Mouse (Mus musculus): ENCODE results near the gene Skint6. TPM values are rescaled to one million over a fixed set of nuclear protein-coding genes. Genes with fewer than 3 reads are reported as not detected.
"Not testable (repeated sequence)": the region's sequence is repeated elsewhere in the genome, so short reads cannot be mapped to it uniquely, and the experiment has no call there.

The Skint6 gene
- not detected in 2 replicates for polyA plus RNA-seq (2014; fragmentation: Nextera tagmentation; extraction: Ambion mirVana)

- no peak within 1 kb of the TSS for H3K4me2 ChIP-seq (ENCODE audit: low read depth, severe bottlenecking)
- DNase-seq (ENCODE audit: low spot score) = no peak
- no peaks in the 10 kb centered on the region for H3K4me1 ChIP-seq (ENCODE audit: control insufficient read depth, insufficient read depth, low read length)
- no peak for ATAC-seq (ENCODE audit: insufficient number of reproducible peaks, low FRiP score, low TSS enrichment, low read depth)
- H3K9ac ChIP-seq (ENCODE audit: low read length) = no peak within 1 kb of the TSS
- 71% methylated on average over 2 of the region's 2 CpGs for WGBS
- H3K27ac ChIP-seq (replicated peaks; ENCODE audit: low read depth, low read length) = no peak within 1 kb of the TSS
- no peaks in the 10 kb centered on the region; the same call in 1 of the 2 replicates for H3K9me3 ChIP-seq (ENCODE audit: control insufficient read depth, low read length)
- H3K4me3 ChIP-seq (ENCODE audit: low read depth, low read length) = no peak within 1 kb of the TSS
- H3K27me3 ChIP-seq (ENCODE audit: control insufficient read depth, insufficient read depth, low read length) = no peaks in the 10 kb centered on the region
- no peaks in the 10 kb centered on the region for H3K36me3 ChIP-seq (ENCODE audit: control insufficient read depth, insufficient read depth, low read length)
Observed at GRCm38 (mm10) chr4:113286873-113287272, at the start of gene Skint6. Skint6 (minus strand) TSS chr4:113286973.

- no peaks in the 10 kb centered on the region for H3K4me1 ChIP-seq (ENCODE audit: control insufficient read depth, insufficient read depth, low read length)
- no peak overlapping the region for H3K9ac ChIP-seq (ENCODE audit: low read length)
- no peak overlapping the region for H3K27ac ChIP-seq (replicated peaks; ENCODE audit: low read depth, low read length)
- WGBS = 95% methylated on average over 1 of the region's 1 CpGs
- no peak for DNase-seq (ENCODE audit: low spot score)
- no peak overlapping the region for H3K4me3 ChIP-seq (ENCODE audit: low read depth, low read length)
- no peaks in the 10 kb centered on the region for H3K27me3 ChIP-seq (ENCODE audit: control insufficient read depth, insufficient read depth, low read length)
- no peak for ATAC-seq (ENCODE audit: insufficient number of reproducible peaks, low FRiP score, low TSS enrichment, low read depth)
- no peaks in the 10 kb centered on the region; the same call in 1 of the 2 replicates for H3K9me3 ChIP-seq (ENCODE audit: control insufficient read depth, low read length)
- H3K4me2 ChIP-seq (ENCODE audit: low read depth, severe bottlenecking) = no peak overlapping the region
- H3K36me3 ChIP-seq (ENCODE audit: control insufficient read depth, insufficient read depth, low read length) = no peaks in the 10 kb centered on the region
Observed at GRCm38 (mm10) chr4:113320911-113321310, 34.1 kb upstream of the Skint6 start.

GRCm38 (mm10) chr4:113301773-113302473 is 15.2 kb upstream of the Skint6 start:
- Histone ChIP-seq H3K4me1 (ENCODE audit: control insufficient read depth, insufficient read depth, low read length) (no peaks in the 10 kb centered on the region), H3K9ac (ENCODE audit: low read length) (no peak overlapping the region), H3K4me3 (ENCODE audit: low read depth, low read length) (no peak overlapping the region), H3K9me3 (ENCODE audit: control insufficient read depth, low read length) (peaks cover 4% of the 10 kb centered on the region; the same call in 1 of the 2 replicates), H3K27ac (replicated peaks; ENCODE audit: low read depth, low read length) (no peak overlapping the region), H3K27me3 (ENCODE audit: control insufficient read depth, insufficient read depth, low read length) (no peaks in the 10 kb centered on the region), H3K36me3 (ENCODE audit: control insufficient read depth, insufficient read depth, low read length) (no peaks in the 10 kb centered on the region), H3K4me2 (ENCODE audit: low read depth, severe bottlenecking) (no peak overlapping the region)
- no peak for DNase-seq (ENCODE audit: low spot score)
- ATAC-seq (ENCODE audit: insufficient number of reproducible peaks, low FRiP score, low TSS enrichment, low read depth) = no peak
- 73% methylated on average over 3 of the region's 3 CpGs for WGBS

GRCm38 (mm10) chr4:113263363-113264060 is 23.3 kb downstream of the Skint6 start:
- Histone ChIP-seq H3K9me3 (ENCODE audit: control insufficient read depth, low read length) (no peaks in the 10 kb centered on the region; the same call in 1 of the 2 replicates), H3K27me3 (ENCODE audit: control insufficient read depth, insufficient read depth, low read length) (no peaks in the 10 kb centered on the region), H3K4me3 (ENCODE audit: low read depth, low read length) (no peak overlapping the region), H3K4me2 (ENCODE audit: low read depth, severe bottlenecking) (no peak overlapping the region), H3K4me1 (ENCODE audit: control insufficient read depth, insufficient read depth, low read length) (no peaks in the 10 kb centered on the region), H3K36me3 (ENCODE audit: control insufficient read depth, insufficient read depth, low read length) (no peaks in the 10 kb centered on the region), H3K27ac (replicated peaks; ENCODE audit: low read depth, low read length) (no peak overlapping the region), H3K9ac (ENCODE audit: low read length) (no peak overlapping the region)
- no peak for ATAC-seq (ENCODE audit: insufficient number of reproducible peaks, low FRiP score, low TSS enrichment, low read depth)
- 86% methylated on average over 1 of the region's 1 CpGs for WGBS
- no peak for DNase-seq (ENCODE audit: low spot score)

GRCm38 (mm10) chr4:113245808-113246207 is 41.0 kb downstream of the Skint6 start:
- Histone ChIP-seq H3K9me3 (ENCODE audit: control insufficient read depth, low read length) (no peaks in the 10 kb centered on the region), H3K27me3 (ENCODE audit: control insufficient read depth, insufficient read depth, low read length) (no peaks in the 10 kb centered on the region), H3K27ac (replicated peaks; ENCODE audit: low read depth, low read length) (no peak overlapping the region), H3K4me3 (ENCODE audit: low read depth, low read length) (no peak overlapping the region), H3K36me3 (ENCODE audit: control insufficient read depth, insufficient read depth, low read length) (no peaks in the 10 kb centered on the region), H3K4me1 (ENCODE audit: control insufficient read depth, insufficient read depth, low read length) (no peaks in the 10 kb centered on the region), H3K9ac (ENCODE audit: low read length) (no peak overlapping the region), H3K4me2 (ENCODE audit: low read depth, severe bottlenecking) (no peak overlapping the region)
- ATAC-seq (ENCODE audit: insufficient number of reproducible peaks, low FRiP score, low TSS enrichment, low read depth) = no peak
- no peak for DNase-seq (ENCODE audit: low spot score)

GRCm38 (mm10) chr4:113067621-113068020 is 219.2 kb downstream of the Skint6 start:
- Histone ChIP-seq H3K4me3 (ENCODE audit: low read depth, low read length) (no peak overlapping the region), H3K36me3 (ENCODE audit: control insufficient read depth, insufficient read depth, low read length) (no peaks in the 10 kb centered on the region), H3K9ac (ENCODE audit: low read length) (no peak overlapping the region), H3K4me1 (ENCODE audit: control insufficient read depth, insufficient read depth, low read length) (no peaks in the 10 kb centered on the region), H3K27ac (replicated peaks; ENCODE audit: low read depth, low read length) (no peak overlapping the region), H3K9me3 (ENCODE audit: control insufficient read depth, low read length) (peaks cover 6% of the 10 kb centered on the region; the same call in 1 of the 2 replicates), H3K27me3 (ENCODE audit: control insufficient read depth, insufficient read depth, low read length) (no peaks in the 10 kb centered on the region), H3K4me2 (ENCODE audit: low read depth, severe bottlenecking) (no peak overlapping the region)
- 57% methylated on average over 3 of the region's 3 CpGs for WGBS
- DNase-seq (ENCODE audit: low spot score) (no peak), ATAC-seq (ENCODE audit: insufficient number of reproducible peaks, low FRiP score, low TSS enrichment, low read depth) (no peak)

GRCm38 (mm10) chr4:112979160-112979559 is 307.6 kb downstream of the Skint6 start:
- not testable (repeated sequence) for H3K4me2 ChIP-seq (ENCODE audit: low read depth, severe bottlenecking); H3K9ac ChIP-seq (ENCODE audit: low read length); H3K27ac ChIP-seq (replicated peaks; ENCODE audit: low read depth, low read length); H3K36me3 ChIP-seq (ENCODE audit: control insufficient read depth, insufficient read depth, low read length); DNase-seq (ENCODE audit: low spot score); H3K27me3 ChIP-seq (ENCODE audit: control insufficient read depth, insufficient read depth, low read length); H3K4me3 ChIP-seq (ENCODE audit: low read depth, low read length); H3K4me1 ChIP-seq (ENCODE audit: control insufficient read depth, insufficient read depth, low read length); H3K9me3 ChIP-seq (ENCODE audit: control insufficient read depth, low read length); ATAC-seq (ENCODE audit: insufficient number of reproducible peaks, low FRiP score, low TSS enrichment, low read depth)
- WGBS = 33% methylated on average over 22 of the region's 22 CpGs

- ATAC-seq (ENCODE audit: insufficient number of reproducible peaks, low FRiP score, low TSS enrichment, low read depth) = no peak
- Histone ChIP-seq H3K36me3 (ENCODE audit: control insufficient read depth, insufficient read depth, low read length) (no peaks in the 10 kb centered on the region), H3K4me2 (ENCODE audit: low read depth, severe bottlenecking) (no peak overlapping the region), H3K4me1 (ENCODE audit: control insufficient read depth, insufficient read depth, low read length) (no peaks in the 10 kb centered on the region), H3K27ac (replicated peaks; ENCODE audit: low read depth, low read length) (no peak overlapping the region), H3K27me3 (ENCODE audit: control insufficient read depth, insufficient read depth, low read length) (no peaks in the 10 kb centered on the region), H3K9me3 (ENCODE audit: control insufficient read depth, low read length) (peaks cover 2% of the 10 kb centered on the region; the same call in 1 of the 2 replicates), H3K4me3 (ENCODE audit: low read depth, low read length) (no peak overlapping the region), H3K9ac (ENCODE audit: low read length) (no peak overlapping the region)
- WGBS = 3% methylated on average over 1 of the region's 1 CpGs
- no peak for DNase-seq (ENCODE audit: low spot score)
Observed at GRCm38 (mm10) chr4:112790646-112791045, 496.1 kb downstream of the Skint6 start.

Data from limb, embryonic 11.5 days (tissue).